ENCODE assay signal across 13 mouse cellular contexts in the genomic region with DNA sequence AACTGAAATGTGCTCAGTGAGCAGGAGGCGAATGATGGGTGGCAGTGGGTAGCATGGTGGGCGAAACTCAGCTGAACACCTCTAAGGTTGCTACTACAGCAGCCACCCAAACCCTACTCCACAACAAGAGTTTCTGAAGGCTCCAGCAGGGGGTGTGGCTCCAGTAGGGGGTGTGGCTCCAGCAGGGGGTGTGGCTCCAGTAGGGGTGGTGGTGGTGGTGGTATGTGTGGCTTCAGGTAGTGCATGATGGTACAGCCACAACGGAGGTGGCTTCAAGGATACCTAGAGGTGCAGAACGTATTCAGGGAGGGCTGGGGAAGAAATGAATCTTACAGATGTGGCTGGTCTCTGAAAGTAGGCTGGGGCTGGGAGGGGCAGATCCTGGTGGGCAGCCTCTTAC. TPM values are rescaled to one million over a fixed set of nuclear protein-coding genes. Genes with fewer than 3 reads are reported as not detected.
DNase-seq lines count a peak whose midpoint lies in the region; ATAC-seq and TF ChIP-seq lines count a peak whose summit lies in the region.
"Had no signal": no experiment of that assay in that cellular context is flagged by ENCODE, and none has a peak within 500 bp of the region (broad histone marks: within the 10 kb centered on the region; RNA-seq: fewer than 3 reads in every experiment).

No protein-coding gene starts in this region.

- no peak for DNase-seq in layer of hippocampus, adult 2 months (ENCODE audit: low spot score in 2 of 2)
- DNase-seq in layer of hippocampus, adult 11-12 months (ENCODE audit: low spot score) = no peak
- peak; percentile 61 for DNase-seq in CD4-positive, CD25-positive, alpha-beta regulatory T cell, adult 2 months (ENCODE audit: low read depth, low spot score)
- DNase-seq in splenic B cell, adult 2 months (ENCODE audit: low read depth, low spot score) = peak; percentile 39
- no peak for DNase-seq in embryo, embryonic 9.5 days (ENCODE audit: extremely low spot score)
- no peak for DNase-seq in layer of hippocampus, postnatal 25 days (ENCODE audit: extremely low spot score in 1 of 2, low spot score in 1 of 2)
- DNase-seq in gastrocnemius, postnatal 14 days = no peak
- DNase-seq: adrenal gland, postnatal 10 days; cerebellum, adult 8-10 months; gastrocnemius, adult 2 months; lung, adult 18-20 months had no signal

- H3K36me3 ChIP-seq in splenic B cell, adult 2 months (ENCODE audit: control insufficient read depth, insufficient read depth, low read length, poor library complexity, severe bottlenecking) = no peaks in the 10 kb centered on the region

- no peak overlapping the region for H3K4me3 ChIP-seq in layer of hippocampus, adult 2 months
- H3K4me3 ChIP-seq: gastrocnemius, adult 2 months had no signal

- intact Hi-C loops in gastrocnemius, postnatal 14 days (cut with DNase I; ENCODE audit: low total_unique reads) = no loop called here

- ATAC-seq in common myeloid progenitor, adult 5-6 weeks (replicated peaks; ENCODE audit: low read depth, poor library complexity, severe bottlenecking) = peak; percentile 39
- ATAC-seq: midbrain, embryonic 16.5 days had no signal

- 0 out of 2 replicates have a peak overlapping the region, but pooled peaks have one; percentile 32 for H3K27ac ChIP-seq in layer of hippocampus, adult 2 months
- H3K27ac ChIP-seq: gastrocnemius, adult 2 months had no signal

- TF ChIP-seq CTCF in layer of hippocampus, adult 2 months (conservative IDR thresholded peaks at IDR 0.05) = no peak

- no peaks in the 10 kb centered on the region for H3K27me3 ChIP-seq in splenic B cell, adult 2 months (ENCODE audit: control insufficient read depth, insufficient read depth, low read length, poor library complexity, severe bottlenecking)

RNA-seq across cellular contexts. Expression of a gene that starts 5.7 kb away (rescaled TPM):
- 10 to 100 TPM; 84.3 to 98.5 TPM for total RNA-seq in layer of hippocampus, adult 2 months (2021)
- total RNA-seq in common myeloid progenitor, adult 5-6 weeks (2017) = 7.4 and 10.4 TPM in 2 replicates
- 100 to 1,000 TPM in 1 of 2 experiments, 10 to 100 TPM in 1; 82.9 to 110 TPM for total RNA-seq in layer of hippocampus, postnatal 25 days (2021)
- total RNA-seq in gastrocnemius, postnatal 14 days (2021) = under 1 TPM; 0.25 to 0.51 TPM

Comparison
In these comparisons a context has a peak if more than half of its experiments do, and no peak if none do; other contexts are left out.
1. DNase-seq: peak in CD4-positive, CD25-positive, alpha-beta regulatory T cell, adult 2 months (single experiment) and splenic B cell, adult 2 months (single experiment); none in layer of hippocampus, adult 2 months (0 of 2), layer of hippocampus, adult 11-12 months (single experiment), embryo, embryonic 9.5 days (single experiment), layer of hippocampus, postnatal 25 days (0 of 2) and gastrocnemius, postnatal 14 days (single experiment).